Mouse (Mus musculus) heart, embryonic 16.5 days (tissue): ENCODE measurements around the gene Fjx1. TPM values are rescaled to one million over a fixed set of nuclear protein-coding genes. Genes with fewer than 3 reads are reported as not detected.

Experiments
- polyA plus RNA-seq: library from polyadenylated mRNA; unstranded; fragments of >200 nt; fragmentation: Nextera tagmentation; extraction: Ambion mirVana; gene quantifications from 2 replicates; pipeline ENCODE4 v1.2.1, GENCODE M21; 2015

The Fjx1 gene
- polyA plus RNA-seq, 1 experiment from 2014 or later: 1.6 TPM

Other genes with a start within 250 kb of the Fjx1 start
- gene Trim44, start 44.7 kb downstream of the Fjx1 start, polyA plus RNA-seq: 16.1 and 19.1 TPM in 2 replicates
- 3.5 and 3.7 TPM in 2 replicates for gene Pamr1, start 97.5 kb upstream of the Fjx1 start, polyA plus RNA-seq
- 0.14 and 0.32 TPM in 2 replicates for gene Slc1a2, start 206.2 kb upstream of the Fjx1 start, polyA plus RNA-seq